Mouse (Mus musculus) embryonic facial prominence, embryonic 11.5 days (tissue): ENCODE results near the gene Wdhd1. TPM values are rescaled to one million over a fixed set of nuclear protein-coding genes. Genes with fewer than 3 reads are reported as not detected.

Source experiments
- ATAC-seq: fragments of 200-750 bp; cut with Nextera tagmentation; replicated peaks from 2 replicates; pipeline ENCODE4 v1.8.0; 2017; ENCODE audit warnings: low read depth; ENCODE audit not compliant: insufficient number of reproducible peaks, low FRiP score, low TSS enrichment
- DNase-seq: peaks from one replicate; pipeline ENCODE4 v3.0.0-alpha.2; 2015; ENCODE audit warnings: low spot score
- H3K27ac ChIP-seq: fragments of 300-500 bp; sonication (generic); replicated peaks from 2 replicates; pipeline ENCODE4 v1.5.1; 2014; ENCODE audit warnings: mild to moderate bottlenecking, low read depth, low read length, control low read depth
- H3K27me3 ChIP-seq: fragments of 300-500 bp; sonication (generic); 2 replicates; pipeline ENCODE4 v1.6.1; 2014; ENCODE audit warnings: mild to moderate bottlenecking, low read length, moderate library complexity, mixed read lengths; ENCODE audit not compliant: control insufficient read depth, insufficient read depth
- H3K36me3 ChIP-seq: fragments of 300-500 bp; sonication (generic); replicated peaks from 2 replicates; pipeline ENCODE4 v1.6.1; 2014; ENCODE audit warnings: low read depth, mild to moderate bottlenecking, low read length, moderate library complexity, mixed read lengths; ENCODE audit not compliant: control insufficient read depth, insufficient read depth
- H3K4me1 ChIP-seq: fragments of 300-500 bp; sonication (generic); 2 replicates; pipeline ENCODE4 v1.6.1; 2014; ENCODE audit warnings: low read length, mixed read lengths; ENCODE audit not compliant: control insufficient read depth, insufficient read depth
- H3K4me2 ChIP-seq: fragments of 300-500 bp; sonication (generic); 2 replicates; pipeline ENCODE4 v1.6.1; 2014; ENCODE audit warnings: low read depth, mild to moderate bottlenecking, control low read depth, low read length, moderate library complexity
- H3K4me3 ChIP-seq: fragments of 300-500 bp; sonication (generic); 2 replicates; pipeline ENCODE4 v1.5.1; 2014; ENCODE audit warnings: low read depth, low read length, control low read depth
- H3K9ac ChIP-seq: fragments of 300-500 bp; sonication (generic); replicated peaks from 2 replicates; pipeline ENCODE4 v1.6.1; 2014; ENCODE audit warnings: mild to moderate bottlenecking, control low read depth, low read length
- H3K9me3 ChIP-seq: fragments of 300-500 bp; sonication (generic); replicated peaks from 2 replicates; pipeline ENCODE4 v1.6.1; 2016; ENCODE audit warnings: mild to moderate bottlenecking, low read length, inconsistent platforms, mixed read lengths; ENCODE audit not compliant: control insufficient read depth
- WGBS: fragments of 180-500 bp; shearing (Covaris S2); extraction: QIAGEN DNeasy Blood & Tissue Kit; methylation state at CpG from one replicate; pipeline ENCODE4 v1.1.7; 2014; 5-methylcytosine and 5-hydroxymethylcytosine counted together
- polyA plus RNA-seq: library from polyadenylated mRNA; unstranded; fragments of >200 nt; fragmentation: Nextera tagmentation; extraction: Ambion mirVana; gene quantifications from 2 replicates; pipeline ENCODE4 v1.2.1, GENCODE M21; 2014

Wdhd1 gene
- polyA plus RNA-seq, 1 experiment from 2014 or later: 52.8 TPM

GRCm38 (mm10) chr14:47196711-47197110 lies 79.9 kb downstream of the Wdhd1 start:
- no peak for DNase-seq
- no peak overlapping the region for H3K27ac ChIP-seq
- no peak overlapping the region for H3K4me3 ChIP-seq
- no peaks in the 10 kb centered on the region for H3K27me3 ChIP-seq
- H3K4me2 ChIP-seq: no peak overlapping the region
- no peaks in the 10 kb centered on the region for H3K9me3 ChIP-seq
- H3K9ac ChIP-seq: no peak overlapping the region
- no peak for ATAC-seq
- no peaks in the 10 kb centered on the region for H3K4me1 ChIP-seq
- no peaks in the 10 kb centered on the region for H3K36me3 ChIP-seq
- WGBS: 82% methylated on average over 8 of the region's 8 CpGs

- Histone ChIP-seq H3K4me2 (no peak overlapping the region), H3K9ac (no peak overlapping the region), H3K4me1 (no peaks in the 10 kb centered on the region), H3K9me3 (no peaks in the 10 kb centered on the region), H3K4me3 (no peak overlapping the region), H3K36me3 (no peaks in the 10 kb centered on the region), H3K27me3 (no peaks in the 10 kb centered on the region), H3K27ac (no peak overlapping the region)
- ATAC-seq (no peak), DNase-seq (no peak)
- WGBS: 34% methylated on average over 4 of the region's 4 CpGs
These were observed 82.6 kb downstream of the Wdhd1 start for GRCm38 (mm10) chr14:47194096-47194495.

- WGBS: 75% methylated on average over 6 of the region's 6 CpGs
- no peak for ATAC-seq
- Histone ChIP-seq H3K4me2 (no peak overlapping the region), H3K27me3 (peaks cover 4% of the 10 kb centered on the region), H3K9ac (no peak overlapping the region), H3K27ac (no peak overlapping the region), H3K36me3 (no peaks in the 10 kb centered on the region), H3K4me1 (no peaks in the 10 kb centered on the region), H3K4me3 (no peak overlapping the region), H3K9me3 (no peaks in the 10 kb centered on the region)
- no peak for DNase-seq
These were observed 83.2 kb downstream of the Wdhd1 start for GRCm38 (mm10) chr14:47193506-47193905.

GRCm38 (mm10) chr14:47191861-47192260 lies 84.8 kb downstream of the Wdhd1 start:
- 47% methylated on average over 5 of the region's 5 CpGs for WGBS
- no peak overlapping the region for H3K9ac ChIP-seq
- no peak overlapping the region for H3K27ac ChIP-seq
- H3K9me3 ChIP-seq: no peaks in the 10 kb centered on the region
- no peak overlapping the region for H3K4me2 ChIP-seq
- no peaks in the 10 kb centered on the region for H3K36me3 ChIP-seq
- H3K27me3 ChIP-seq: peaks cover 13% of the 10 kb centered on the region
- DNase-seq: no peak
- no peaks in the 10 kb centered on the region for H3K4me1 ChIP-seq
- H3K4me3 ChIP-seq: no peak overlapping the region
- no peak for ATAC-seq

Other genes starting within 250 kb of the Wdhd1 start
- gene Gch1, start 87.4 kb downstream of the Wdhd1 start, polyA plus RNA-seq: 1.7 and 2.5 TPM in 2 replicates
- 5.7 and 7.8 TPM in 2 replicates for gene Socs4, start 74 bp upstream of the Wdhd1 start, polyA plus RNA-seq
- 104 and 106 TPM in 2 replicates for gene Mapk1ip1l, start 21.4 kb upstream of the Wdhd1 start, polyA plus RNA-seq
- 1.5 and 1.7 TPM in 2 replicates for gene Lgals3, start 90.9 kb upstream of the Wdhd1 start, polyA plus RNA-seq
- 65.2 and 76.5 TPM in 2 replicates for gene Dlgap5, start 141.6 kb upstream of the Wdhd1 start, polyA plus RNA-seq
- gene Fbxo34, start 173.6 kb upstream of the Wdhd1 start, polyA plus RNA-seq: 22.8 and 24.9 TPM in 2 replicates